21 mouse cellular contexts compared by ENCODE assay signal in genomic region chr8:25428761-25429160, GRCm38 (mm10).
DNase-seq lines count a peak whose midpoint lies in the region; TF ChIP-seq lines count a peak whose summit lies in the region.
"Had no signal": no experiment of that assay in that cellular context is flagged by ENCODE, and none has a peak within 500 bp of the region (broad histone marks: within the 10 kb centered on the region; RNA-seq: fewer than 3 reads in every experiment).

No protein-coding gene starts in this region.

- H3K36me3 ChIP-seq in myocyte (ENCODE audit: control insufficient read depth, insufficient read depth), result no peaks in the 10 kb centered on the region
- H3K36me3 ChIP-seq: embryonic facial prominence, embryonic 15.5 days; hindbrain, embryonic 12.5 days; neural tube, embryonic 12.5 days had no signal

- no peak overlapping the region for H3ac ChIP-seq in myocyte (ENCODE audit: control insufficient read depth, insufficient read length)

- no peaks in the 10 kb centered on the region for H3K27me3 ChIP-seq in myocyte (ENCODE audit: control insufficient read depth, insufficient read depth, insufficient read length)
- H3K27me3 ChIP-seq: embryonic facial prominence, embryonic 15.5 days; hindbrain, embryonic 12.5 days; neural tube, embryonic 12.5 days had no signal

- peak overlapping the region; percentile 30 for H3K4me2 ChIP-seq in myocyte (ENCODE audit: low read depth)
- H3K4me2 ChIP-seq: embryonic facial prominence, embryonic 15.5 days; heart, embryonic 11.5 days; hindbrain, embryonic 12.5 days; liver, embryonic 11.5 days; neural tube, embryonic 12.5 days had no signal

- H3K4me3 ChIP-seq in myocyte, result no peak overlapping the region
- H3K4me3 ChIP-seq: embryonic facial prominence, embryonic 15.5 days; hindbrain, embryonic 12.5 days; neural tube, embryonic 12.5 days had no signal

- peak; percentile 56 for DNase-seq in gastrocnemius, adult 18-20 months (ENCODE audit: low spot score)
- DNase-seq in gastrocnemius, postnatal 4 days (ENCODE audit: low spot score in 2 of 2), result no peak
- peak; percentile 26 to 48 for DNase-seq in kidney, postnatal 4 days
- DNase-seq in kidney, adult 8-10 months, result no peak
- DNase-seq in adrenal gland, postnatal 25 days, result peak; percentile 20
- DNase-seq in heart, adult 9 months (ENCODE audit: low spot score in 2 of 2), result no peak
- DNase-seq in spleen, adult 18-20 months, result no peak
- DNase-seq: cerebellum, adult 11 months; cerebellum, postnatal 10 days; heart, postnatal 10 days; kidney, adult 2 months; lung, adult 18-20 months; lung, postnatal 36 days; right cerebral cortex, adult 18-20 months; thymus, postnatal 4 days had no signal

- no peak for TF ChIP-seq POLR2A in myocyte (IDR thresholded peaks at IDR 0.05; ENCODE audit: insufficient read length, low read depth)

- H3K79me2 ChIP-seq in myocyte (ENCODE audit: control insufficient read depth, insufficient read depth), result no peaks in the 10 kb centered on the region

TF ChIP-seq in myocyte, 11 proteins besides CTCF, POLR2A, EP300 and RAD21:
- TF ChIP-seq MYOD1 (IDR thresholded peaks at IDR 0.05; ENCODE audit: control insufficient read depth in 1 of 3, insufficient read length in 2 of 3, low read depth in 2 of 3) (peak in 1 of 3 experiments; percentile 2), SRF (IDR thresholded peaks at IDR 0.05; ENCODE audit: control insufficient read depth, insufficient read length, low read depth) (no peak)

Comparison
In these comparisons a context has a peak if more than half of its experiments do, and no peak if none do; other contexts are left out.
1. DNase-seq: peak in gastrocnemius, adult 18-20 months (single experiment), kidney, postnatal 4 days (2 of 2) and adrenal gland, postnatal 25 days (single experiment); none in gastrocnemius, postnatal 4 days (0 of 2), kidney, adult 8-10 months (0 of 2), heart, adult 9 months (0 of 2) and spleen, adult 18-20 months (0 of 2).